Mouse (Mus musculus) olfactory bulb, adult 2 months (tissue): Measurements from ENCODE around the gene Cpa2. TPM values are rescaled to one million over a fixed set of nuclear protein-coding genes. Genes with fewer than 3 reads are reported as not detected.

ENCODE experiments used
- H3K27ac ChIP-seq: fragments of 200-500 bp; 2 replicates; pipeline ENCODE4 v1.5.1; 2012; ENCODE audit warnings: low read depth, low read length; ENCODE audit not compliant: insufficient read depth
- H3K4me1 ChIP-seq: fragments of 200-500 bp; 2 replicates; pipeline ENCODE4 v1.6.1; 2012; ENCODE audit warnings: low read length; ENCODE audit not compliant: control insufficient read depth, insufficient read depth
- H3K4me3 ChIP-seq: fragments of 200-500 bp; 2 replicates; pipeline ENCODE4 v1.5.1; 2012; ENCODE audit warnings: mild to moderate bottlenecking, low read depth, low read length, moderate library complexity; ENCODE audit not compliant: insufficient read depth
- CTCF ChIP-seq: fragments of 200-500 bp; IDR thresholded peaks from 2 replicates; pipeline ENCODE4 v1.5.1; 2012; ENCODE audit warnings: low read depth, mild to moderate bottlenecking, low read length, moderate library complexity; ENCODE audit not compliant: insufficient read depth
- POLR2A ChIP-seq: fragments of 200-500 bp; IDR thresholded peaks from 2 replicates; pipeline ENCODE4 v1.6.1; 2012; ENCODE audit warnings: mild to moderate bottlenecking, low read depth, low read length, moderate library complexity; ENCODE audit not compliant: insufficient read depth
- WGBS: fragments of 180-500 bp; shearing (Covaris S2); methylation state at CpG from one replicate; pipeline ENCODE4 v1.1.7; 2018; 5-methylcytosine and 5-hydroxymethylcytosine counted together
- polyA plus RNA-seq: library from polyadenylated mRNA; stranded (reverse); fragments of >200 nt; gene quantifications from 2 replicates; pipeline ENCODE4 v1.2.4, GENCODE M21; 2012; ENCODE audit warnings: low replicate concordance; ENCODE audit not compliant: missing spikeins, insufficient read depth, insufficient read length

The Cpa2 gene
- not detected in 2 replicates for polyA plus RNA-seq

DNA sequence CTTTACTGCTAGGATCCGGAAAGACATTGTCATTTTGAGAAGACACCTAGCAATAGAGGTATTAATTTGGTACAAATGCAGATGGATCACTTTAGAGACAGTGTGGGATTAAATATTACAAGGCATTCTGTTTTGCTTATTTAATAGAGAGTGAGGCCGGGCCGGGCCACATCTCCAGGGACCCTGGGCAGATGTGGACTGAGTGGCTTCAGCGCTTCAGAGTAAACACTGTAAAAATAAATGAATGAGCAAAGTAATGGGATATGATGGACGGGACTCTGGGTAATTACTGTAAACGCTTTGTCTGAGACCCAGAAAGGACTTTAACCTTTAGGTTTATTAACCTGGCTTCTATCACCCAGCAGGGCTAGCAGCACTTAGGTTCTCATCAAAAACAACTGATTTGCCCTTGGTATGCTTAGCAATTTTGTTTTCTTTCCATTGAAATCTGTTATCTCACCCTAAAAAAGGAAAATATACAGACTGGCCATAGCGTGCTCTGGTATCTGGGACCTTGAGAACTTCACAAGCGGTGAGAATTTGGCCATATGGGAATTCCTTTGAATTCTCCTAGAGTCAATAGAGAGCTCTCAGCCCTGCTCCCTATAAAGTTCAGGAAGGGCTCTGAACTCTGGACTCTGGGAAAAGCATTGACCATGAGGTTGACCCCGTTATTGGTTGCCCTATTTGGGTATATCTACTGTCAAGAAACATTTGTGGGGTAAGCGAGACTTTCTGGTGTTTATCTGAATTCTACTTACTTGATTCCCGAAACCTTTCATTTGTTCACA, at the start of gene Cpa2:
Gene Cpa2 (plus strand): TSS at position 574 of the 791 bp plus-strand sequence.
- TF ChIP-seq POLR2A (no peak), CTCF (no peak)
- H3K27ac ChIP-seq, result no peak within 1 kb of the TSS
- no peak within 1 kb of the TSS for H3K4me3 ChIP-seq
- H3K4me1 ChIP-seq, result no peaks in the 10 kb centered on the region
- WGBS, result 95% methylated on average over 11 of the region's 11 CpGs

DNA sequence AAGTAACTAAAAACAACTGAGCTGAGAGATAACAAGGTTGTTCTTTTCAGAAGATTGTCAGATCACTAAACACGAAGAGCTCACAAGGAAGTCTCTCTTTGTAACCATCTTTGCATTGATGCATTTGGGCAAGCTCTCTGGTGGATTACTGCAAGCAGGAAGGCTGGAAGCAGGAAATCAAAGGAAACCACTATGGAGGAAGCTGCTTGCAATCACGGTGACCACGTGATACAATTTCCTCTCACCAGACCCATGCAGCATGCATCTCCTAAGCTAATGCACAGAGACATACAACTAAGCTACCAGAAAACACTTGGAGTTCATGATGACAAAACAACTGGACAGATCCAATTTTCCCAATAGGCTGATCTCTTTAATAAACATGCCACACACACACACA, 42.3 kb upstream of the Cpa2 start:
- 90% methylated on average over 3 of the region's 3 CpGs for whole genome bisulfite sequencing
- no peak for TF ChIP-seq CTCF
- TF ChIP-seq POLR2A, result no peak
- no peak overlapping the region for H3K4me3 ChIP-seq

DNA sequence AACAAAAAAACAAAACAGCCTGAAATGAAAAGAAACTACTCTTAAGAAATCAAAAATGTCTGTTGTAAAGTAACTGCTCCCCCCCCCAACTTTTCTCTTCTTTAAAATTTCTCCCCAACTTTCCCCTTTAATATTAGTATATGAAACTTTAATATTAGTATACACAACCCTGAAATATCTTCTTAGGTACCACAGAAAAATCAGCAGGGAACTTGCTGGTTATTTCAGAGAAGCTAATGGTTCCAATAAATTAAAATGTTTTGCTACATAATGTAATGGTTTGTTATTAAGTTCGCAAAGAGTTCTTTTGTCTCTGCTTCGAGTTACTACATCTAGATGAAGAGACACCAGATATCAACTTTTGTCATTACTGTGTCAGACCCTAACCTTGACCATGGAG, 32.6 kb upstream of the Cpa2 start:
- Histone ChIP-seq H3K4me1 (peaks cover 3% of the 10 kb centered on the region), H3K27ac (no peak overlapping the region), H3K4me3 (peak overlapping the region; percentile 53)
- TF ChIP-seq CTCF (no peak), POLR2A (no peak)
- under 1% methylated on average over 2 of the region's 2 CpGs for WGBS

More for the DNA sequence above, 42.3 kb upstream of the Cpa2 start:
- Histone ChIP-seq H3K4me1 (no peaks in the 10 kb centered on the region), H3K27ac (no peak overlapping the region)

DNA sequence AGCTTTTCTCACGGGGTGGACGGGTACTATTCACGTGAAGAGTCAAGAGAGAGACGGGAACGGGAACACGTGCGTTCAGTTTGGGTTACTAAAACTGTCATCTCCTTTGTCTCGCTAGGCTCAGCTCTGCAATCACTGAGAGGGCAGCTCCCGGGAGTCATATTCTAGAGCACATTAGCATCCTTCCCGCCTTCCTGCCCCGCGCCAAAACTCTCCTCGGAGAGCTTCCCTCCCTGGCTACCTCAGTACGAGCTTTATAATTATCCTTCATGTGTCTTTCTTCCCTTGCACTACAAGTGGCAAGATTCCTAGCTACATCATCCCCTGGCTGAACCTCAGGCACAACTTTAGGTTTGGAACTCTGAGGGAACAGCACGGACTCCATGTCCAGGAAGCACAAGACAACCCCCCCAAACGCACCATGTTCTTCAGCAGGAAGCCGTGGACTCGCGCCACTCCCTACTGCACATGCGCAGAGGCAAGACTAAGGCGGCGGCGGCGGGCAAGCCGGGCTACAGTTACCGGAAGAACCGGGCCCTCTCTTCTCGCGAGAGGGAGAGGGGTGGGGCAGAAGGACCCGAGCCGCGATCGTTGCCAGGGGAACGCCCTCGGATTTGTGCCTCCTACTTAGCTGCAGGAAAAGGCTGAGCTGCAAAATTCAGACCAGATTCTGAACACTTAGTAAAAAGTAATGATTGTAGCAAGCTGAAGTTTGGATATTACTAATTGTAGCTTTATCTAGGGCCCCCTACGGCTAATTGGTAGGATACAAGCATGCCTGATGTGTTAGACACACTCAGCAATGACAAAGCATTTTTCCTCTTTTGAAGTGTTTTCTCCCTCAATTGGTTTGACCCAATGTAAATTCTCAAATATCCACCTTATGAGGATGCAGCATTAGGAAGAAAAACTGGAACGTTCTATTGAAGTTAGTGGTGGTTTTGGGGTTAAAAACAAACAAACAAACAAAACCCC, 31.8 kb upstream of the Cpa2 start, which contains the start of the genes Tmem209 and Ssmem1:
Gene Tmem209 (minus strand): TSS at position 519 of the 975 bp plus-strand sequence.
Gene Ssmem1 (plus strand): TSS at position 585 of the 975 bp plus-strand sequence.
- TF ChIP-seq CTCF (no peak), POLR2A (peak; percentile 85)
- Histone ChIP-seq H3K4me1 (peaks cover 3% of the 10 kb centered on the region), H3K27ac (peak within 1 kb of the TSS; percentile 43), H3K4me3 (peak within 1 kb of the TSS; percentile 53)
- under 1% methylated on average over 37 of the region's 37 CpGs for WGBS

DNA sequence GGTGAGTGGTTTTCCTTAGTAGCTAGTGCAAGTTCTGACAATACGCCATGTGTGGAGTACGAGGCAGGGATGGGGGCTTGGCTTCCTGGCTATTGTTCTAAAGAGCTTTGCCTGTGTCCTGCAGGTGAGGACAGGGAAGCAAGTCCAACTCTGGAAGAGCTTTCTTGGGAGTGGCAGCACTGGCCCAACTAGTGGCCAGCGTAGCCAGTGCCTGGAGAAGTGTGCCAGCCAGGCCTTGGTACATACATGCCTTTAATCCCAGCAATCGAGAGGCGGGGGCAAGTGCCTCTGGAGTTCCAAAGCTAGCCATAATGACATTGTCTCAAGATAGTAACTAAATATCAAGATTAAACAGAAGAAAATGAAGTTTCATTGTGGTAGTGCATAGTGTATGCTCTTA, 31.1 kb upstream of the Cpa2 start:
- Histone ChIP-seq H3K4me1 (peaks cover 3% of the 10 kb centered on the region), H3K4me3 (no peak overlapping the region), H3K27ac (peak overlapping the region; percentile 43)
- WGBS, result 63% methylated on average over 5 of the region's 5 CpGs
- TF ChIP-seq CTCF (no peak), POLR2A (no peak)

DNA sequence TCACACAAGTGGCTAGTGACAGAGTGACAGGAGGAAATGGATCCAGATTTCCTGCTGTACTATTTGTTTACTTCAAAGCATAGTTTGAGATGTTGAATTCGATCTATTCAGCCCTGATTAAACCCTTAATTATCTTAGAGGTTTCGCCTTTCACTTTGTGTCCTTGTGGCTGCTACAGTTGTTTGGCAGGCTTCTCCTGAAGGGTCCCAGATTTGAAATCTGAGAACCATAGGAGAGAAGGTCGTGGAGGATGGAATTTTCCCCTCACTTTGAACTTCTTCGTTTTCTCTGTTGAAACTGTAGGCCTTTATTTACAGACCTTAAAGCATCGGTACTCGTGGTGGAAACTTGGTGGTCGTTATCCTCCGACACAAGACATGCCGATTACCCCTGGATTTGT, 27.1 kb upstream of the Cpa2 start:
- H3K4me3 ChIP-seq, result no peak overlapping the region
- H3K27ac ChIP-seq, result no peak overlapping the region
- 55% methylated on average over 9 of the region's 9 CpGs for WGBS
- TF ChIP-seq CTCF (no peak), POLR2A (no peak)
- peaks cover 3% of the 10 kb centered on the region for H3K4me1 ChIP-seq

DNA sequence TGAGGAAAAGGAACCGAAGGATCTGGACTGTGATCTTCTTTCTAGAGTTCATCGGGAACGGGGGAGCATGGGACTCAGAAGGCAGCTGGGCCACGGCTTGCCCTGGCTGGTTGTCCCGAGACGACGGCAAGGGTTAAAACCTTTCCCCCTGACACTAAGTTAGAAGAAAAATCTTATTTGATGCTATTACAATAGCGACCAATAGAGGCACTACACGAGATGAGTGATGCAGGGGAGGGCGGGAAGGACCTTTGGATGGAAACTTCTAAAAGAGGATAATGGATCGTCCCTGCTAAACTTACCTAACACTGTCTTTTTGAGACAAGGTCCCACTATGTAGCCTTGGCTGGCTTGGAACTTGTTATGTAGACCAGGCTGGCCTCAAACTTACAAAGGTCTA, 21.0 kb upstream of the Cpa2 start:
- 70% methylated on average over 11 of the region's 11 CpGs for WGBS
- TF ChIP-seq CTCF, result no peak
- TF ChIP-seq POLR2A, result no peak
- no peaks in the 10 kb centered on the region for H3K4me1 ChIP-seq
- H3K4me3 ChIP-seq, result no peak overlapping the region
- no peak overlapping the region for H3K27ac ChIP-seq

DNA sequence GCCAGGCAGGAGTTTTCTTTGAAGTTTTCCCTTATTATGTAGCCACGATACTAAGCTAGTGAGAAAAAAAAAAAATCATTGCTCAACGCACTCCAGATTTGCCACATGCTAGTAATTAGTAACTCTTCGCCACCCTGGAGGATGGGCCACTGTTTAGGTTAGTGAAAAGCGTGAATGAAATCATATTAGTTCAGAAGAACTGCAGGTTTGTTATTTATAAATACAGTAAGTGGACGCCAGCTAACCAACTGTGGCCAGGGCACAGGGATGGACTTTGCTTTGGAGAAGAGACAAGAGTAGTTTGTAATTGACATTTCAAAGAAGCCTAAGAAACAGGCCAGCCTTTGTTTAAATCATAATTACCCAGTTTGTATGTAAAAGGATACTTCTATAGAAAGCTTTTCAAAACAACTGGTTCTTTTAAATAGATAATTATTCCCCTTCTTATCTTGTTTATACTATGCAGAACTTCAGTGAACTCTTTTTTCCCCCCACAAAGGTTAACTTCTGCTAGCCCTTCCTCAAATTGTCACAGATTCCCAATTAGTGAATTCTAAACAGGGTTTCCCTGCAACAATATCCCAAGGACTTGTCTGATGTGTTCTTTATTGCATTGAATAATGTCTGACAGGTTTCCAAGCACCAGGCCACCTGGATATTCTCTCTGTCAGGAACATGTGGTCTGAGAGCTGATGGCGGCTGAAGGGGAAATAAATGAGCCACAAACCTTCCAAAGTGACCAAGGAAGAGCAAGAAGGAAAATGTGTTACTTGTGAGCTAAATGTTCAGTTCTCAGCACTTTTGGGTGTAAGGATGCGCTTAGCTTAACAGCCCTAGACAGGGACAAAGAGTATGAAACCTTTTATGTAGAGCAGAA, 15.7 kb upstream of the Cpa2 start:
- 52% methylated on average over 7 of the region's 7 CpGs for WGBS
- TF ChIP-seq CTCF (no peak), POLR2A (no peak)
- no peak overlapping the region for H3K27ac ChIP-seq

More for the DNA sequence above, 15.7 kb upstream of the Cpa2 start:
- no peak overlapping the region for H3K4me3 ChIP-seq
- H3K4me1 ChIP-seq, result peaks cover 4% of the 10 kb centered on the region; the same call in 1 of the 2 replicates
